Mouse (Mus musculus) induced T-regulatory cell, adult 2 months (primary cell): Measurements from ENCODE around the gene Abhd17c.

Experiments used
- DNase-seq: peaks from one replicate; pipeline ENCODE4 v3.0.0-alpha.2; 2012; ENCODE audit warnings: low read depth

Gene Abhd17c

GRCm38 (mm10) chr7:84077257-84078013, 74.3 kb downstream of the Abhd17c start:
- DNase-seq: no peak

GRCm38 (mm10) chr7:84074266-84074665, 77.4 kb downstream of the Abhd17c start:
- DNase-seq: no peak

GRCm38 (mm10) chr7:84073856-84074255, 77.8 kb downstream of the Abhd17c start:
- DNase-seq: no peak

GRCm38 (mm10) chr7:84068931-84069330, 82.8 kb downstream of the Abhd17c start:
- DNase-seq: no peak

- DNase-seq: no peak
Measured at GRCm38 (mm10) chr7:84059799-84060198, 91.9 kb downstream of the Abhd17c start.
